Comparison of ENCODE assay signal across 8 mouse cellular contexts in genomic region chr2:173218416-173219141, GRCm38 (mm10). TPM values are rescaled to one million over a fixed set of nuclear protein-coding genes. Genes with fewer than 3 reads are reported as not detected.
A peak's percentile ranks its signal among the peaks of the same experiment; 100 is the strongest.
DNase-seq lines count a peak whose midpoint lies in the region; ATAC-seq and TF ChIP-seq lines count a peak whose summit lies in the region.

Zbp1 (minus strand) TSS chr2:173218923.

- no peak for ATAC-seq in kidney, embryonic 16.5 days (ENCODE audit: low FRiP score, low TSS enrichment)
- ATAC-seq in inflammation-experienced regulatory T-cells, adult 6 months, result peak; percentile 95

- no peaks in the 10 kb centered on the region for H3K36me3 ChIP-seq in kidney, embryonic 16.5 days (ENCODE audit: insufficient read depth, low read length)
- no peaks in the 10 kb centered on the region for H3K36me3 ChIP-seq in E14TG2a.4 (ENCODE audit: insufficient read depth, low read length)
- H3K36me3 ChIP-seq in small intestine, adult 2 months (ENCODE audit: control insufficient read depth, insufficient read depth, low read length), result peaks cover 13% of the 10 kb centered on the region

- H3K9me3 ChIP-seq in kidney, embryonic 16.5 days (ENCODE audit: low read length), result no peaks in the 10 kb centered on the region
- no peaks in the 10 kb centered on the region for H3K9me3 ChIP-seq in E14TG2a.4 (ENCODE audit: low read length)

- DNase-seq in kidney, postnatal 10 days, result peak; percentile 5
- no peak for DNase-seq in cerebellum, postnatal 10 days
- no peak for DNase-seq in frontal cortex, postnatal 14 days (ENCODE audit: low spot score in 2 of 2)
- DNase-seq in left cerebral cortex, adult 8-10 months (ENCODE audit: low spot score in 2 of 2), result no peak

- WGBS in kidney, embryonic 16.5 days, result 75% methylated on average over 11 of the region's 11 CpGs
- WGBS in small intestine, adult 2 months, result 20% methylated on average over 11 of the region's 11 CpGs

- H3K4me3 ChIP-seq in kidney, embryonic 16.5 days (ENCODE audit: low read length), result no peak within 1 kb of the TSS
- H3K4me3 ChIP-seq in E14TG2a.4 (replicated peaks; ENCODE audit: low read length), result 0 out of 2 replicates have a peak within 1 kb of the TSS, but pooled peaks have one; percentile 0
- peak within 1 kb of the TSS; percentile 72 for H3K4me3 ChIP-seq in small intestine, adult 2 months (ENCODE audit: low read depth, low read length)

- H3K4me1 ChIP-seq in kidney, embryonic 16.5 days (ENCODE audit: insufficient read depth, low read length), result peaks cover 8% of the 10 kb centered on the region; the same call in 1 of the 2 replicates
- peaks cover 44% of the 10 kb centered on the region for H3K4me1 ChIP-seq in E14TG2a.4 (replicated peaks; ENCODE audit: low read depth, low read length)
- H3K4me1 ChIP-seq in small intestine, adult 2 months (ENCODE audit: control insufficient read depth, insufficient read depth, insufficient read length, low read length), result peaks cover 22% of the 10 kb centered on the region

- no peak for TF ChIP-seq CTCF in E14TG2a.4 (conservative IDR thresholded peaks at IDR 0.05; ENCODE audit: low read length)
- TF ChIP-seq CTCF in small intestine, adult 2 months (IDR thresholded peaks at IDR 0.05; ENCODE audit: extremely low read depth, insufficient read length, insufficient replicate concordance, low read depth, low read length), result no peak

- H3K9ac ChIP-seq in kidney, embryonic 16.5 days (replicated peaks; ENCODE audit: low read length), result no peak within 1 kb of the TSS

- no peaks in the 10 kb centered on the region for H3K27me3 ChIP-seq in kidney, embryonic 16.5 days (ENCODE audit: insufficient read depth, low read length)
- H3K27me3 ChIP-seq in E14TG2a.4 (ENCODE audit: insufficient read depth, low read length), result peaks cover 19% of the 10 kb centered on the region
- no peaks in the 10 kb centered on the region for H3K27me3 ChIP-seq in small intestine, adult 2 months (ENCODE audit: control insufficient read depth, insufficient read depth, low read length)

- no peak within 1 kb of the TSS for H3K27ac ChIP-seq in kidney, embryonic 16.5 days (ENCODE audit: low read length)
- H3K27ac ChIP-seq in small intestine, adult 2 months (ENCODE audit: insufficient read depth, low read depth, low read length), result peak within 1 kb of the TSS; percentile 95

- H3K4me2 ChIP-seq in kidney, embryonic 16.5 days (replicated peaks; ENCODE audit: low read depth, low read length), result no peak within 1 kb of the TSS

- no peak for TF ChIP-seq POLR2A in small intestine, adult 2 months (IDR thresholded peaks at IDR 0.05; ENCODE audit: low read depth, low read length)

RNA-seq across cellular contexts. Expression of gene Zbp1, which starts in this region (rescaled TPM):
- polyA plus RNA-seq in kidney, embryonic 16.5 days (2015; fragmentation: Nextera tagmentation; extraction: Ambion mirVana), result 0.67 TPM in 1 of 2 replicates, not detected in the other
- 100 to 1,000 TPM in 2 of 3 experiments, 10 to 100 TPM in 1; 72.5 to 144 (median 103) TPM for polyA plus RNA-seq in inflammation-experienced regulatory T-cells, adult 6 months (2017; shearing (Covaris generic))
- polyA plus RNA-seq in small intestine, adult 2 months (2012; rRNA removed), result 23.6 and 51.0 TPM in 2 replicates
- 1 to 10 TPM in 2 of 4 experiments, not detected in 2; 1.4 to 1.7 TPM for total RNA-seq in left cerebral cortex, adult 8-10 months (2022)

Comparison
In these comparisons a context has a peak if more than half of its experiments do, and no peak if none do; other contexts are left out.
1. RNA of gene Zbp1 (polyA plus RNA-seq): 72.5 to 144 TPM in inflammation-experienced regulatory T-cells, adult 6 months and 23.6 to 51.0 TPM in small intestine, adult 2 months; 0.67 TPM in kidney, embryonic 16.5 days; every median in the first group is over 10 times any median in the second.